ENCODE assay signal across 13 mouse cellular contexts in the genomic region with DNA sequence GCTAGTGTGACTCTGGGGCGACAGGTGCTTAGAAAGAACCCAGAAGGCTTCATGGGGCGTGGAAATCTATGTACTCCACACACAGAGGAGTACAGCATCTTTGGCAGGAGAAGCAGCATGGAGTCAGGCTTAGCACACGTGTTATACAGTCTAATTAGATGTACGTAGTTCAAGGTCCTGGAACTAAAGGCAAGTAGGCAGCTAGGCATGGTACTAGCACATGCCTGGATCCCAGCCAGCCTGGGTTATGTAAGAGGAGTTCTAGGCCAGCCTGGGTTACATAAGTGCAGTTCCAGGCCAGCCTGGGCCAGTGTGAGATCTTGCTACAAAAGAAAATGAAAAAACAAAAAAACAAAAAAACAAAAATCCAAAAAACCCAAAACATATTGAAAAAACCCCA. TPM values are rescaled to one million over a fixed set of nuclear protein-coding genes. Genes with fewer than 3 reads are reported as not detected.
DNase-seq lines count a peak whose midpoint lies in the region; ATAC-seq lines count a peak whose summit lies in the region.
"Had no signal": no experiment of that assay in that cellular context is flagged by ENCODE, and none has a peak within 500 bp of the region (broad histone marks: within the 10 kb centered on the region; RNA-seq: fewer than 3 reads in every experiment).

No protein-coding gene starts in this region.

- no peak for ATAC-seq in kidney, embryonic 16.5 days (ENCODE audit: low FRiP score, low TSS enrichment)
- ATAC-seq: hindbrain, embryonic 16.5 days had no signal

- H3K9ac ChIP-seq in kidney, embryonic 16.5 days (replicated peaks; ENCODE audit: low read length) = no peak overlapping the region
- H3K9ac ChIP-seq: heart, embryonic 15.5 days; limb, embryonic 13.5 days had no signal

- peak; percentile 84 for DNase-seq in kidney, adult 11 months
- DNase-seq in adrenal gland, adult 8-10 months = peak; percentile 77
- peak; percentile 91 for DNase-seq in cerebellum, adult 11-12 months
- DNase-seq in kidney, postnatal 10 days = peak; percentile 37
- DNase-seq in MN1 (ENCODE audit: low spot score) = no peak
- DNase-seq in spleen, postnatal 10 days (ENCODE audit: low spot score in 2 of 2) = no peak
- no peak for DNase-seq in Muller cell, postnatal 12 days (ENCODE audit: inconsistent ontology term)
- DNase-seq: thymus, postnatal 25 days had no signal

- H3K4me2 ChIP-seq in kidney, embryonic 16.5 days (replicated peaks; ENCODE audit: low read depth, low read length) = no peak overlapping the region
- H3K4me2 ChIP-seq: heart, embryonic 15.5 days; limb, embryonic 13.5 days had no signal

- no peak overlapping the region for H3K27ac ChIP-seq in kidney, embryonic 16.5 days (ENCODE audit: low read length)
- H3K27ac ChIP-seq: heart, embryonic 15.5 days; limb, embryonic 13.5 days had no signal

- 61% methylated on average over 4 of the region's 4 CpGs for WGBS in kidney, embryonic 16.5 days

- H3K9me3 ChIP-seq in kidney, embryonic 16.5 days (ENCODE audit: low read length) = no peaks in the 10 kb centered on the region
- H3K9me3 ChIP-seq: heart, embryonic 15.5 days; limb, embryonic 13.5 days had no signal

- H3K36me3 ChIP-seq in kidney, embryonic 16.5 days (ENCODE audit: insufficient read depth, low read length) = no peaks in the 10 kb centered on the region
- H3K36me3 ChIP-seq: heart, embryonic 15.5 days; limb, embryonic 13.5 days had no signal

- no peaks in the 10 kb centered on the region for H3K27me3 ChIP-seq in kidney, embryonic 16.5 days (ENCODE audit: insufficient read depth, low read length)
- H3K27me3 ChIP-seq: heart, embryonic 15.5 days; limb, embryonic 13.5 days had no signal

- no peak overlapping the region for H3K4me3 ChIP-seq in kidney, embryonic 16.5 days (ENCODE audit: low read length)
- H3K4me3 ChIP-seq: heart, embryonic 15.5 days; limb, embryonic 13.5 days had no signal

- no peaks in the 10 kb centered on the region for H3K4me1 ChIP-seq in kidney, embryonic 16.5 days (ENCODE audit: insufficient read depth, low read length)
- H3K4me1 ChIP-seq: heart, embryonic 15.5 days had no signal

RNA-seq across cellular contexts. Expression of gene Nrg4, which starts 49.1 kb away (rescaled TPM):
- polyA plus RNA-seq in kidney, embryonic 16.5 days (2015; fragmentation: Nextera tagmentation; extraction: Ambion mirVana) = 0.71 and 0.95 TPM in 2 replicates
- total RNA-seq in adrenal gland, adult 8-10 months (2022) = 10 to 100 TPM in 3 of 4 experiments, 1 to 10 TPM in 1; 6.7 to 19.3 (median 14.4) TPM

RNA-seq across cellular contexts. Expression of gene Tmem266, which starts 49.2 kb away (rescaled TPM):
- 0.32 and 0.47 TPM in 2 replicates for polyA plus RNA-seq in kidney, embryonic 16.5 days (2015; fragmentation: Nextera tagmentation; extraction: Ambion mirVana)
- 1 to 10 TPM; 1.0 to 1.5 (median 1.1) TPM for total RNA-seq in adrenal gland, adult 8-10 months (2022)
- total RNA-seq: monocyte, adult 5-6 weeks had no signal

Comparison
In these comparisons a context has a peak if more than half of its experiments do, and no peak if none do; other contexts are left out.
1. DNase-seq: peak in kidney, adult 11 months (single experiment), adrenal gland, adult 8-10 months (single experiment), cerebellum, adult 11-12 months (single experiment) and kidney, postnatal 10 days (single experiment); none in MN1 (single experiment), spleen, postnatal 10 days (0 of 2) and Muller cell, postnatal 12 days (single experiment).